Mouse (Mus musculus): ENCODE results near the gene Sh3pxd2a. TPM values are rescaled to one million over a fixed set of nuclear protein-coding genes. Genes with fewer than 3 reads are reported as not detected.

Sh3pxd2a gene
- total and polyA plus RNA-seq, 3 experiments = 1.3 to 4.6 (median 3.2) TPM

DNA sequence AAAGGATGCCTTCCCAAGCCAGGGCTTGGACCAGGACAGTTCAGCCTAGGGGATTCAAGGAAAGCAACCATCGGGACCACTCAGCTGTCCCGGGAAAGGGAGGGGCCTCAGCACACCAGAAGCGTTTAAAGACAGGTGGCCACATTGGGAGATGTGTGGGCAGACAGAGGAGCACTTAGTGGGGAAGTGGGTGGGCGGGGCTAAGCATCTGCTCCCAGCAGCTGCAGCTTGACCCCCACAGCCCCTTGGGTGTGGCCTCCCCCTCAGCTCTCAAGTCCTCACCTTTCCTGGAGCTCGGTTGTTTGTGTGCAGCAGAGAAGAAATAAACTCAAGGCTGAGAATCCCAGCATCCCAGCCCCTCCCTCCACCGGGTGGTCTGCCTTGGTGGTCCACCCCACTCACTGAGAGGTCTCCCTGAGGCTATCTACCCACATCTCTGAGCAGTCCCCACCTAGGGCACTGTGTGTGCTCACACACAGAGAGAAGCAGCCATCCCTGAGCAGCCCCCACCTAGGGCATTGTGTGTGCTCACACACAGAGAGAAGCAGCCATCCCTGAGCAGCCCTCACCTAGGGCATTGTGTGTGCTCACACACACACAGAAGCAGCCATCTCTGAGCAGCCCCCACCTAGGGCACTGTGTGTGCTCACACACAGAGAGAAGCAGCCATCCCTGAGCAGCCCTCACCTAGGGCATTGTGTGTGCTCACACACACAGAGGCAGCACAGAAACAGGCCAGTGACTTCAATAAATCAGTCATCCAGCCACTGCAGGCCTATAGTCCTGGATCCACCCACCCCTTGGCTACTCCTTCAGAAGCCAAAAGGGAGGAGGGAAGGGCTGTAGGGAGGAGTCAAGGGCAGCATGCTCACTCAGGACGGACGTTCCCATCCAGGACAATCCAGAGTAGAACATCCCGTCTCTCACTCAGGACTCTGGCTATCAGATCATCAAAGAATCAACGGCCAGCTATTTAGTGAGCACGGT lies 136.0 kb downstream of the Sh3pxd2a start:
- dilution Hi-C loops (cut with MboI; ENCODE audit: extremely low pct_ligation_motif_present, extremely low pct_unique_long_range_greater_than_20kb, low sequenced_read_pairs) = no loop called here
- H3K4me1 ChIP-seq (ENCODE audit: control insufficient read depth in 1 of 2, insufficient read depth in 2 of 2) = peaks cover 17 to 60% of the 10 kb centered on the region in 2 experiments
- H3K9me3 ChIP-seq (replicated peaks; ENCODE audit: low read length) = no peaks in the 10 kb centered on the region
- in situ Hi-C loops (cut with MboI; ENCODE audit: low pct_ligation_motif_present, low pct_unique_long_range_greater_than_20kb, low sequenced_read_pairs) = no loop called here
- TF ChIP-seq MAZ (IDR thresholded peaks at IDR 0.05; ENCODE audit: low read depth, low read length) (no peak), HCFC1 (IDR thresholded peaks at IDR 0.05; ENCODE audit: low read depth, low read length) (no peak), RAD21 (IDR thresholded peaks at IDR 0.05; ENCODE audit: low read depth, low read length) (no peak), CHD1 (IDR thresholded peaks at IDR 0.05; ENCODE audit: low read depth, low read length) (no peak), ELF1 (IDR thresholded peaks at IDR 0.05; ENCODE audit: low read depth, low read length) (no peak), ZC3H11A (IDR thresholded peaks at IDR 0.05; ENCODE audit: low read depth, low read length) (no peak), GABPA (IDR thresholded peaks at IDR 0.05; ENCODE audit: insufficient replicate concordance, low read depth, low read length) (no peak), MXI1 (IDR thresholded peaks at IDR 0.05; ENCODE audit: low read depth, low read length) (no peak), MEF2A (IDR thresholded peaks at IDR 0.05; ENCODE audit: borderline replicate concordance, low read depth, low read length) (no peak), TBP (conservative IDR thresholded peaks at IDR 0.05; ENCODE audit: low read depth, low read length) (no peak), IRF4 (IDR thresholded peaks at IDR 0.05; ENCODE audit: low read depth, low read length) (no peak), USF1 (IDR thresholded peaks at IDR 0.05; ENCODE audit: low read depth, low read length) (no peak), JUND (conservative IDR thresholded peaks at IDR 0.05; ENCODE audit: low read depth, low read length) (no peak), RCOR1 (conservative IDR thresholded peaks at IDR 0.05; ENCODE audit: low read depth, low read length) (no peak), JUN (IDR thresholded peaks at IDR 0.05; ENCODE audit: insufficient read depth, low read depth, low read length) (no peak), E2F4 (IDR thresholded peaks at IDR 0.05; ENCODE audit: insufficient replicate concordance, low read depth, low read length) (no peak), ZMIZ1 (IDR thresholded peaks at IDR 0.05; ENCODE audit: low read depth, low read length) (no peak), NRF1 (IDR thresholded peaks at IDR 0.05; ENCODE audit: low read depth, low read length) (no peak)
- H3K79me2 ChIP-seq (replicated peaks; ENCODE audit: control insufficient read depth, extremely low read depth, insufficient read depth, poor library complexity, severe bottlenecking) = no peaks in the 10 kb centered on the region
- no peak overlapping the region for H3K4me3 ChIP-seq (replicated peaks in 1 of 3; ENCODE audit: low read depth in 2 of 3, low read length in 2 of 3, poor library complexity in 1 of 3)
- peaks cover 0 to 7% of the 10 kb centered on the region in 2 experiments for H3K36me3 ChIP-seq (replicated peaks in 1 of 2; ENCODE audit: control insufficient read depth in 1 of 2, insufficient read depth in 1 of 2, low read length in 1 of 2)
- H3K9ac ChIP-seq (ENCODE audit: insufficient read depth, low read depth) = no peak overlapping the region
- no peak overlapping the region for H3K27ac ChIP-seq (ENCODE audit: insufficient read depth, low read depth)
- DNase-seq (ENCODE audit: extremely low read depth) = peak; percentile 17
- no peak overlapping the region for H3K4me2 ChIP-seq (ENCODE audit: insufficient read depth, low read depth, poor library complexity, severe bottlenecking)
- no peaks in the 10 kb centered on the region for H3K27me3 ChIP-seq (replicated peaks)

DNA sequence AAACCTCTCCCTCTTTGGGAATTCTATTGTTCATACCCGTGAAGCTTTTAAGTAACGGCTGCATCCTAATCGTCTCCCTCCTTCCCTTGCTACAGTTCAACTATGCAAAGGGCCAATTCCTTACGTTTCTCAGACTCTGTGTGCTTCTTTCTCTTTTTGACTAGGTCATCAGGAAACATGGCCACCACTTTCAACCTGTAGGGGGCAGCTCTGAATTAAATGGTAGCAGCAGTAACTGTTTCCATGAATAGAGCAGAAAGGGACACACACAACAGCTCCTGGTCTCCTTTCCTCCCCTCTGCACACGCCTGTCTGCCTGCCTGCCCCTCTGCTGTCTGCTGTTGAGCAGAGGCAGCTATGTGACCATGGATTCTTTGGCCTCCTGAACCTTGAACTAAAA lies 138.3 kb downstream of the Sh3pxd2a start:
- dilution Hi-C loops (cut with MboI; ENCODE audit: extremely low pct_ligation_motif_present, extremely low pct_unique_long_range_greater_than_20kb, low sequenced_read_pairs) = no loop called here
- no peak overlapping the region for H3K9ac ChIP-seq (ENCODE audit: insufficient read depth, low read depth)
- in situ Hi-C loops (cut with MboI; ENCODE audit: low pct_ligation_motif_present, low pct_unique_long_range_greater_than_20kb, low sequenced_read_pairs) = no loop called here
- no peak overlapping the region for H3K4me2 ChIP-seq (ENCODE audit: insufficient read depth, low read depth, poor library complexity, severe bottlenecking)
- H3K4me1 ChIP-seq (ENCODE audit: control insufficient read depth in 1 of 2, insufficient read depth in 2 of 2) = peaks cover 14 to 51% of the 10 kb centered on the region in 2 experiments
- H3K79me2 ChIP-seq (replicated peaks; ENCODE audit: control insufficient read depth, extremely low read depth, insufficient read depth, poor library complexity, severe bottlenecking) = no peaks in the 10 kb centered on the region
- H3K27ac ChIP-seq (ENCODE audit: insufficient read depth, low read depth) = no peak overlapping the region
- 0 out of 2 replicates have a peak, but pooled peaks have one; percentile 13 for TF ChIP-seq ELF1 (IDR thresholded peaks at IDR 0.05; ENCODE audit: low read depth, low read length)
- peak; percentile 42 for TF ChIP-seq SMC3 (IDR thresholded peaks at IDR 0.05; ENCODE audit: low read depth, low read length)
- no peak for TF ChIP-seq NELFE (IDR thresholded peaks at IDR 0.05; ENCODE audit: low read depth, low read length)
- TF ChIP-seq UBTF (IDR thresholded peaks at IDR 0.05; ENCODE audit: low read depth, low read length) = no peak
- TF ChIP-seq CTCF (conservative IDR thresholded peaks at IDR 0.05 in 1 of 2, IDR thresholded peaks at IDR 0.05 in 1 of 2; ENCODE audit: low read depth in 2 of 2, low read length in 2 of 2) = peak; percentile 55 to 69
- no peak for TF ChIP-seq POLR2AphosphoS2 (IDR thresholded peaks at IDR 0.05; ENCODE audit: low read depth, low read length)
- TF ChIP-seq USF1 (IDR thresholded peaks at IDR 0.05; ENCODE audit: low read depth, low read length) = no peak
- no peak for TF ChIP-seq E2F4 (IDR thresholded peaks at IDR 0.05; ENCODE audit: insufficient replicate concordance, low read depth, low read length)
- no peak for TF ChIP-seq CHD1 (IDR thresholded peaks at IDR 0.05; ENCODE audit: low read depth, low read length)
- no peak for TF ChIP-seq JUN (IDR thresholded peaks at IDR 0.05; ENCODE audit: insufficient read depth, low read depth, low read length)
- TF ChIP-seq RAD21 (IDR thresholded peaks at IDR 0.05; ENCODE audit: low read depth, low read length) = peak; percentile 35
- TF ChIP-seq NRF1 (IDR thresholded peaks at IDR 0.05; ENCODE audit: low read depth, low read length) = no peak
- no peak for TF ChIP-seq GABPA (IDR thresholded peaks at IDR 0.05; ENCODE audit: insufficient replicate concordance, low read depth, low read length)
- peak; percentile 44; the same call in 1 of the 2 replicates for TF ChIP-seq IRF4 (IDR thresholded peaks at IDR 0.05; ENCODE audit: low read depth, low read length)
- no peak for TF ChIP-seq BHLHE40 (IDR thresholded peaks at IDR 0.05; ENCODE audit: low read depth, low read length)
- no peak for TF ChIP-seq ZC3H11A (IDR thresholded peaks at IDR 0.05; ENCODE audit: low read depth, low read length)
- peak; percentile 64 for DNase-seq (ENCODE audit: extremely low read depth)
- no peak overlapping the region for H3K4me3 ChIP-seq (replicated peaks in 1 of 3; ENCODE audit: low read depth in 2 of 3, low read length in 2 of 3, poor library complexity in 1 of 3)
- H3K36me3 ChIP-seq (replicated peaks in 1 of 2; ENCODE audit: control insufficient read depth in 1 of 2, insufficient read depth in 1 of 2, low read length in 1 of 2) = peaks cover 0 to 8% of the 10 kb centered on the region in 2 experiments
- no peaks in the 10 kb centered on the region for H3K9me3 ChIP-seq (replicated peaks; ENCODE audit: low read length)
- no peaks in the 10 kb centered on the region for H3K27me3 ChIP-seq (replicated peaks)

Measured in CH12.LX (cell line).